Mouse (Mus musculus): Measurements from ENCODE around the gene Gm609.

- TF ChIP-seq CTCF (IDR thresholded peaks at IDR 0.05; ENCODE audit: extremely low read depth, insufficient read length, insufficient replicate concordance, low read depth, low read length) (no peak), POLR2A (IDR thresholded peaks at IDR 0.05; ENCODE audit: low read depth, low read length) (no peak)
These were observed 84.9 kb downstream of the Gm609 start for GRCm38 (mm10) chr16:45407645-45408400.
